Mouse (Mus musculus) hindbrain, embryonic 12.5 days (tissue): Measurements from ENCODE around the gene Trim67. TPM values are rescaled to one million over a fixed set of nuclear protein-coding genes. Genes with fewer than 3 reads are reported as not detected.

Source experiments
- ATAC-seq: fragments of 200-750 bp; cut with Nextera tagmentation; 2 replicates; pipeline ENCODE4 v1.8.0; 2017; ENCODE audit warnings: moderate TSS enrichment; ENCODE audit not compliant: low FRiP score
- H3K27ac ChIP-seq: fragments of 300-500 bp; sonication (generic); 2 replicates; pipeline ENCODE4 v1.5.1; 2016; ENCODE audit warnings: mild to moderate bottlenecking
- H3K27me3 ChIP-seq: fragments of 300-500 bp; sonication (generic); 2 replicates; pipeline ENCODE4 v1.6.1; 2016; ENCODE audit warnings: mild to moderate bottlenecking
- H3K36me3 ChIP-seq: fragments of 300-500 bp; sonication (generic); 2 replicates; pipeline ENCODE4 v1.6.1; 2016; ENCODE audit warnings: mild to moderate bottlenecking
- H3K4me1 ChIP-seq: fragments of 300-500 bp; sonication (generic); 2 replicates; pipeline ENCODE4 v1.6.1; 2016
- H3K4me2 ChIP-seq: fragments of 300-500 bp; sonication (generic); replicated peaks from 2 replicates; pipeline ENCODE4 v1.6.1; 2016; ENCODE audit warnings: mild to moderate bottlenecking
- H3K4me3 ChIP-seq: fragments of 300-500 bp; sonication (generic); 2 replicates; pipeline ENCODE4 v1.5.1; 2016; ENCODE audit warnings: mild to moderate bottlenecking
- H3K9ac ChIP-seq: fragments of 300-500 bp; sonication (generic); 2 replicates; pipeline ENCODE4 v1.6.1; 2016; ENCODE audit warnings: mild to moderate bottlenecking, moderate library complexity
- H3K9me3 ChIP-seq: fragments of 300-500 bp; sonication (generic); replicated peaks from 2 replicates; pipeline ENCODE4 v1.6.1; 2016; ENCODE audit warnings: mild to moderate bottlenecking
- WGBS: fragments of 180-500 bp; shearing (Covaris S2); methylation state at CpG from one replicate; pipeline ENCODE4 v1.1.7; 2016; 5-methylcytosine and 5-hydroxymethylcytosine counted together
- polyA plus RNA-seq: library from polyadenylated mRNA; unstranded; fragments of >200 nt; fragmentation: Nextera tagmentation; extraction: Ambion mirVana; gene quantifications from 2 replicates; pipeline ENCODE4 v1.2.1, GENCODE M21; 2016

The Trim67 gene
- polyA plus RNA-seq, 1 experiment from 2014 or later, result 11.9 TPM

DNA sequence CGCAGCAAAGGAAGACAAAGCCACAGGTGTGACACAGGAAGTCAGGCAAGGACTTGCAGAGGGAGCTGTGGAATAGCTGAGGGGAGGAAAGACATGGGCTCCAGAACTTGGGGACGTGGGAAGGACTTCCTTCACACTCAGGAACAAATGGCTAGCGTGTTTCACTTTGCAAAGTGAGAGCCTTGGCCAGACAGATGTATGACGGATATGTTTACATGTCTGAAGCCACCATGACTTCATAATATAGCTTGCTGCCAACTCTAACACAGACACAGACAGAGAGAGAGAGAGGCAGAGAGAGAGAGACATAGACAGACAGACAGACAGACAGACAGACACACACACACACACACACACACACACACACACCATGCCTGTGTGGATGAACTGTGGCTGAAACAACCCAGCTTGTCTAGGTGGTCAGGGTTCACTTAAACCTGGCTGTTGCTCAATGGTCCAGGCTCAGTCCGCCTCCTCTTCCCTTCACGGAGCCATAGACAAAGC, 26.8 kb downstream of the Trim67 start:
- ATAC-seq, result no peak
- Histone ChIP-seq H3K4me3 (no peak overlapping the region), H3K4me1 (no peaks in the 10 kb centered on the region), H3K4me2 (no peak overlapping the region), H3K9ac (no peak overlapping the region), H3K27ac (no peak overlapping the region), H3K36me3 (peaks cover 79% of the 10 kb centered on the region), H3K27me3 (peaks cover 13% of the 10 kb centered on the region), H3K9me3 (peaks cover 7% of the 10 kb centered on the region)
- 74% methylated on average over 6 of the region's 6 CpGs for WGBS

DNA sequence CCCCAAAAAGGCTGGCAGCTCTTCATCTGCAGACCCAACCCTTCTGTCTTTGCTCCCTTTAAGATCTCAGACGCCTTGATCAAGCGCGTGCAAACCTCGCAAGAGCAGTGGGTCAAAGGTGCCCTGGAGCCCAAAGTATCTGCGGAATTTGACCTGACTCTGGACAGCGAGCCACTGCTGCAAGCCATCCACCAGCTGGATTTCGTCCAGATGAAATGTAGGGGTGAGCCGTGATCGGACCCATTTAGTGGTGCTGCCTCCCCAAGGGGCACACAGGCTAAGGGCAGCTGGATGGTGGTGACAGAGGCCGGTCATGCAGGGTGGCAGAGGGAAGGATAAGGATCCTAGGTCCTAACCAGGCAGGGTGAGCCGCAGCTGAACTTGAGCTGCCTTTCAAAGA, 27.2 kb downstream of the Trim67 start:
- Histone ChIP-seq H3K27me3 (peaks cover 13% of the 10 kb centered on the region), H3K9ac (no peak overlapping the region), H3K4me2 (no peak overlapping the region), H3K4me3 (no peak overlapping the region), H3K36me3 (peaks cover 80% of the 10 kb centered on the region), H3K27ac (no peak overlapping the region), H3K9me3 (peaks cover 7% of the 10 kb centered on the region), H3K4me1 (no peaks in the 10 kb centered on the region)
- no peak for ATAC-seq
- WGBS, result 76% methylated on average over 11 of the region's 11 CpGs

DNA sequence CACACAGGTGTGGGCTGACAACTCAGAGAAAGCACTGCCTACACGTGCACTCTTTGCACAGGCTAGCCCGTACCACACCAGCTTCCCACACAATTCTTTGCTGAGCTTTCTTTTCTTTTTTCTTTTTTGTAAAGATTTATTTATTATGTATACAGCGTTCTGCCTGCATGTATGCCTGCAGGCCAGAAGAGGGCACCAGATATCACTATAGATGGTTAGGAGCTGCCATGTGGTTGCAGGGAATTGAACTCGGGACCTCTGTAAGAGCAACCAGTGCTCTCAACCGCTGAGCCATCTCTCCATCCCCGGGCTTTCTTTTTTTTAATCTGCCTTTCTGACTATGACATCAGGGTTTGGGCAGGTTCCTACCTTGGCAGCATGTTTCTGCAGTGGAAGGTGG, 30.6 kb downstream of the Trim67 start:
- Histone ChIP-seq H3K4me3 (no peak overlapping the region), H3K27me3 (peaks cover 14% of the 10 kb centered on the region), H3K27ac (no peak overlapping the region), H3K36me3 (peaks cover 49% of the 10 kb centered on the region), H3K9ac (no peak overlapping the region), H3K4me1 (no peaks in the 10 kb centered on the region), H3K9me3 (no peaks in the 10 kb centered on the region), H3K4me2 (no peak overlapping the region)
- 84% methylated on average over 6 of the region's 6 CpGs for WGBS
- no peak for ATAC-seq

DNA sequence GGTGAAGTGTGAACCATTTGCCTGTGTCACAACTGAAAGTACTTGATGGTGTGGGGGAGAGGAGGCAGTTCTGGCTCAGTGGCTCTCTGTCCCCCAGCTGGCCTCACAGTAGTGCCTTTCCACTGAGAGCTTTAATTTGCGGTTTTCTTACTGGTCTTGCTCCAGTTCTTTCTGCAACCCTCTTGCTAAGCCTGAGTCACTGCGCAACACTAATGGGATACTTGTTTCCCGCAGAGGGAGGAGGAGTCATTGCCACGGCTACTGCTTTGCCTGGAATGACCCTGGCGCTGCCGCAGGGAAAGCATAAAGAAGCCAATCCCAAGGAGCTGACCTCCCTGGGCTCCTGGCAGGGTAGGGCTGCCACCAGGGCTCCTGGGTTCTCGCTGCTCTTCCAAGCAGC, 33.8 kb downstream of the Trim67 start:
- 24% methylated on average over 7 of the region's 7 CpGs for whole genome bisulfite sequencing
- no peak overlapping the region for H3K4me2 ChIP-seq
- H3K27ac ChIP-seq, result no peak overlapping the region
- peaks cover 4% of the 10 kb centered on the region; the same call in 1 of the 2 replicates for H3K27me3 ChIP-seq
- no peaks in the 10 kb centered on the region for H3K4me1 ChIP-seq
- no peak overlapping the region for H3K4me3 ChIP-seq
- H3K9me3 ChIP-seq, result no peaks in the 10 kb centered on the region
- H3K9ac ChIP-seq, result no peak overlapping the region
- peaks cover 45% of the 10 kb centered on the region for H3K36me3 ChIP-seq
- ATAC-seq, result no peak

DNA sequence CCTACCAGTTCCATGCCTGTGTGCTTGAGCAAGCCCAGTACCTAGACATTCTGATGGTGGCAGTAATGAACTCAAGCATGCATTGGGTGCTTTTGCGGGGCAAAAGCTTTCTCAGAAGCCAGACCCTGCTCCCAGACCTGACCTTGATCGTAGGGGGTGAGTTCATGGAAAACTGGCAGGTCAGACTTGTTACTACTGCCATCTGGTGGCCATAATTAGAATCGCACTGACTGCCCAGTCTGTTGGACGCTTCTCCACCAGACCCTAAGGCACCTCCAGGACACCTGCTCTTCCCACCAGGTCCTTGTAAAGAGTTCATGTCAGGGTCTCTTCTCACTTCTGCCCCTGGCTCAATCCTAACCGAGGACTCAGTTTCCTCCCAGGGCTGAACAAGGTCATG, 34.5 kb downstream of the Trim67 start:
- H3K4me2 ChIP-seq, result no peak overlapping the region
- no peaks in the 10 kb centered on the region for H3K4me1 ChIP-seq
- peaks cover 40% of the 10 kb centered on the region for H3K36me3 ChIP-seq
- H3K27me3 ChIP-seq, result peaks cover 4% of the 10 kb centered on the region; the same call in 1 of the 2 replicates
- WGBS, result 4% methylated on average over 5 of the region's 5 CpGs
- no peak overlapping the region for H3K27ac ChIP-seq
- H3K4me3 ChIP-seq, result no peak overlapping the region
- ATAC-seq, result no peak
- H3K9me3 ChIP-seq, result no peaks in the 10 kb centered on the region
- H3K9ac ChIP-seq, result no peak overlapping the region

DNA sequence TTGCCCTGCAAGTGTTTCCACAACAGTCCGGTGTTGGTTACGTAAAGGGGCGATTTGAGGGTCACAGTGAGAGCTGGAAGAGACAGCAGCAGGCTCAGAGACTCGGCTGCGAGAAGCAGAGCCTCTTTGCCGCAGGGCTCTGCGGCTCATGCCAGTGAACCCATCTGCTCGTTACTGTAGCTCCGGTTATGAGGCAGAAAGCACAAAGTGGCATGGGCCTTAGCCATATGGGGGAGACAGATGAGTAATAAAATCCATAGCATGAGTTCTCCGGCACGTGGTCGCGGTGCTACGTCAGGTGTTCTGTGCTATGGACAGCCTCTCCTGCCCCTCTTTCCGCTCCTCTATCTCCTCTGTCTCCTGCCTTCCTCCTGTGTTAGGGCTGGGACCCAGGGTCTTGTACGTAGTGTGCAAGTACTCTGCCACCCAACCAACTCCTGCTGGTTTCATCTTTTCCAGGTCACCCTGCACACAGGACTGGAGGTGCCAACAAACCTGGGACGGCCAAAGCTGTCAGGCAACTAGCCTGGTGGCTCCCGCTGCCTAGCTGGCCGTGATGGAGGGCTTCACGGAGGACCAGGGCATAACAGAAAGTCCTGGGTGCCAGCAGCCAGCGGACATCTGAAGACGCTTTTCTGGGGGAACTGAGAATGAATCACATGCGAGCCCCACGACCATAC, 35.8 kb downstream of the Trim67 start:
- ATAC-seq, result no peak
- H3K9ac ChIP-seq, result no peak overlapping the region
- peaks cover 27% of the 10 kb centered on the region for H3K36me3 ChIP-seq
- H3K27me3 ChIP-seq, result peaks cover 4% of the 10 kb centered on the region; the same call in 1 of the 2 replicates
- no peak overlapping the region for H3K4me2 ChIP-seq
- no peak overlapping the region for H3K4me3 ChIP-seq
- WGBS, result 85% methylated on average over 24 of the region's 24 CpGs
- H3K9me3 ChIP-seq, result no peaks in the 10 kb centered on the region
- H3K27ac ChIP-seq, result no peak overlapping the region
- H3K4me1 ChIP-seq, result no peaks in the 10 kb centered on the region

DNA sequence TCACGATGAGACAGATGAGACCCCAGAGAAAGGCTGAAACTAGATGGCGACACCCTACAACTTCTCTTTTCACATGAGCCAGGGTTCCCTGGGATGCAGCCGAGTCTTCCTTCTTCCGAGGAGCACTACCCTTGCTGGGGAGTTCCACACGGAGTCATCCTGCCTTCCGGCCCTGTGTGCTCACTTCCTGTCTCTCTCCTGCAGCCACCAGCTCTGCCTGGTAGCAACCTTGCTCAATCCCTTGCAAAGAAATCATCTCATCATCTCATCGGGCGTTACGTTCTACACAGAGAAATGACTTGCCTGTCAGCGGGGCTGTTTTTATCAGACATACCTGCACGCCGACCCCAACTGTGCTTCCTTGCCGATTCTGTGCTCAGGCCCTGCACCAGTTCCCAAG, 37.2 kb downstream of the Trim67 start:
- Histone ChIP-seq H3K36me3 (peaks cover 19% of the 10 kb centered on the region), H3K9ac (no peak overlapping the region), H3K27me3 (peaks cover 4% of the 10 kb centered on the region; the same call in 1 of the 2 replicates), H3K4me3 (no peak overlapping the region), H3K4me1 (no peaks in the 10 kb centered on the region), H3K4me2 (no peak overlapping the region), H3K27ac (no peak overlapping the region), H3K9me3 (no peaks in the 10 kb centered on the region)
- 74% methylated on average over 13 of the region's 13 CpGs for WGBS
- ATAC-seq, result no peak

DNA sequence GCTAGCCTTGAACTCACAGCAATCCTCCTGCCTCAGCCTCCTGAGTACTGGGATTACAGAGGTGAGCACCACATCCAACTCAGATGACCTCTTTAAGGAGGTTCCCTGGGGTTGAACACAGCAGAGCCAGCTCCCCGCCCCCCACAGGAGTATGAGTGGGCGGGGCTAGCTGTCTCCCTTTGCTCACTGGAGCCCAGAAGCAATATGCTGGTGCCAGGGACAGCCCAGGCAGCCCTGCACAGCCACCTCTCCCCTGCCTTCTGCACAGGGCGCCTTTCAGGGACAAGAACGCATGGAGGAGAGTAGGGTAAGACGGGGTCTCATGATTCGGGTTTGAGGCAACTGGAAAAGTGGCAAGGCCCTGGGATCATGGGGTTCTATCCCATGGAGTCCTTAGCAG, 38.6 kb downstream of the Trim67 start:
- no peak overlapping the region for H3K9ac ChIP-seq
- no peak overlapping the region for H3K4me2 ChIP-seq
- H3K27ac ChIP-seq, result no peak overlapping the region
- no peaks in the 10 kb centered on the region for H3K27me3 ChIP-seq
- no peak overlapping the region for H3K4me3 ChIP-seq
- 82% methylated on average over 6 of the region's 6 CpGs for WGBS
- no peak for ATAC-seq
- no peaks in the 10 kb centered on the region for H3K9me3 ChIP-seq
- H3K4me1 ChIP-seq, result no peaks in the 10 kb centered on the region
- H3K36me3 ChIP-seq, result peaks cover 19% of the 10 kb centered on the region

DNA sequence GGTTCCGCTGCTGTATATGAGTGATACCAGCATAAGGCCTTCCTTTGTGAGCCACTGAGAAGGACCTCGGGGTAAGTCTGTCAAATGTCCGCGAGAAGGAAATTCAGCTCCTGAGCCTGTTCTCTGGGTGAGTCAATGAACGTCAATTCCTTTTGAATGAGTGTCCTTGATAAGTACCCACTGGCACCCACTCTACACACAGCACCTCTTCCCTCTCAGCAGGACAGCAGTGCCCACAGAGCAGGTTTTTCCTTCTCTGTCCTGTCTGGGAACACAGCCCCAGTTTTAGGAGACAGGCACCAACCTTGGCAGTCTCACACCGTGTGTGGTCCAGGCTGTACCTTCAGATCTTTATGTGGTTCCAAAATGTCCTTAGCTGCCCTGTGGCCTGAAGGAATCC, 39.0 kb downstream of the Trim67 start:
- H3K4me1 ChIP-seq, result no peaks in the 10 kb centered on the region
- 86% methylated on average over 6 of the region's 6 CpGs for WGBS
- no peak overlapping the region for H3K27ac ChIP-seq
- H3K4me2 ChIP-seq, result no peak overlapping the region
- no peaks in the 10 kb centered on the region for H3K27me3 ChIP-seq
- no peak for ATAC-seq
- H3K9ac ChIP-seq, result no peak overlapping the region
- H3K36me3 ChIP-seq, result peaks cover 19% of the 10 kb centered on the region
- H3K9me3 ChIP-seq, result no peaks in the 10 kb centered on the region
- no peak overlapping the region for H3K4me3 ChIP-seq

DNA sequence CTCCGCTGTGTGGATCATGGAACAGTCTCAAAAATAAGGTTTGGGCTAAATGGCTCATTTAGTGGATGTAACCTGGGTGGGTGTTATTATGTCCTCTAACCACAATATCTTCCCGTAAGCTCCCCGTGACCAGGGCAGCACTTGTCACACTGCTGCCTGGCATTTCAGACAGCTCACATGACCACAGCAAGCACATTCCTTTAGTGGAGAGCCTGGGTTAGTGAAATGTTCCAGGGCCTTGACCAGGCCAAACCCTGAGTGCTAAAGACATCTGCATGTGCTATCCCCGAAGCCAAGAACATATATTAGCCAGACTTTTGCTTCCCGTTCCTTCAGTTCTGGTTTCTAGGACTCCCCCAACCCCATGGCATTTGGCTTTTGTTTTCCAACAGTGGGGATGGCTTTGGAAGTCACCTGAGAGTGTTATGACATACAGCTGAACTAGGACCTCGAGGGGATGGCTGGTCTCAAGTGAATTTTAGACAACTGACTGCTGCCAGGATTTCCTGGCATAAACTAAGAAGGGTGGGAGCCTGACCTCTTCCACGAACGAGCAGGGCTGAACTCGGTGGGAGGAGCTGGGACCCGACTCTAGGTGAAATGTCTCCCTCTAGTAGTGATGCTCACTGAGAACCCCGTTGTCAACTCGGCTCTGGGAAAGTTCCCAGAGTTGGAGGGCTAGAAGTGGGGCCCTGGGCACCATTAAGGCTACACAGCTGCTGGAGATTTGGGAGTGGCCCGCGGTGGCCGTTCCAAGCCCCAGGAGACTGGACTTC, 40.7 kb downstream of the Trim67 start:
- Histone ChIP-seq H3K27ac (no peak overlapping the region), H3K36me3 (peaks cover 33% of the 10 kb centered on the region), H3K4me2 (no peak overlapping the region), H3K4me3 (no peak overlapping the region), H3K4me1 (no peaks in the 10 kb centered on the region), H3K9ac (no peak overlapping the region), H3K9me3 (no peaks in the 10 kb centered on the region), H3K27me3 (no peaks in the 10 kb centered on the region)
- ATAC-seq, result no peak
- 46% methylated on average over 15 of the region's 15 CpGs for WGBS

DNA sequence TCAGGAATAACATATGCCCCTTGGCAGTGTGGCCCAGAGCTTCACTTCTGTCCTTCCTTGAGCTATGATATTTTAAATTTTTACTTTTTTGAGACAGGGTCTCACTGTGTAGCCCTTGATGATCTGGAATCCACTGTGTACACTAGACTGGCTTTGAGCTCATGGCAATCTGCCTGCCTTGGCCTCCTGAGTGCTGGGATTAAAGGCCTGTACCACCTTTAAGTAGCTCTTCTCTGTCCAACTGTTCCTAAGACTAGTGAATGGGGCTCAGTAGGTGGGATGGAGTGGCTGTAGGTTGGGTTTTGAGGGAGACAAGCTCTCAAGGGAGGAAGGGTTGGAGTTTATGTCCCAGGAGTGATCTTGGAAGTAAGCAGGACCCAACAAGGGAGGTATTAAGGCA, 43.0 kb downstream of the Trim67 start:
- Histone ChIP-seq H3K36me3 (peaks cover 41% of the 10 kb centered on the region), H3K4me2 (no peak overlapping the region), H3K9ac (no peak overlapping the region), H3K27me3 (no peaks in the 10 kb centered on the region), H3K4me1 (no peaks in the 10 kb centered on the region), H3K4me3 (no peak overlapping the region), H3K27ac (no peak overlapping the region), H3K9me3 (no peaks in the 10 kb centered on the region)
- no peak for ATAC-seq

DNA sequence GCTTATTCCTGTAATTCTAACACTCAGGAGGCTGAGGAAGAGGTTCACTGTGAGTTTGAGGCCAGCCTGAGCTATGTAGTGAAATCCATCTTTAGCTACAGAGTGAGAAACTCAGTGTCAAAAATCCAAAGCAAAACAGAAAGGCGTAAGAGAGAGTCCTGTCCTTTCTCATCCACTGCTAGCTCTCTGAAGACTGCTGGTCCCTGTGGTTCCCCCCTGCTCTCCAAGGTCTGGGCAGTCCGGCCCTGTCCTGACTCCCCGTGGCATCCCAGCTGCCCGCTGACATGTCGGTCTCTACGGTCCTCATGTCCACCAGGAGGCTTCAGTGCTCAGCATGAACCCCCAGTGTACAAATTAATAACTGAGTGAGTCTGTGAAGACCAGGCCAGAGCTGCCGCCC, 43.4 kb downstream of the Trim67 start:
- 71% methylated on average over 7 of the region's 7 CpGs for WGBS
- no peak overlapping the region for H3K27ac ChIP-seq
- ATAC-seq, result no peak

DNA sequence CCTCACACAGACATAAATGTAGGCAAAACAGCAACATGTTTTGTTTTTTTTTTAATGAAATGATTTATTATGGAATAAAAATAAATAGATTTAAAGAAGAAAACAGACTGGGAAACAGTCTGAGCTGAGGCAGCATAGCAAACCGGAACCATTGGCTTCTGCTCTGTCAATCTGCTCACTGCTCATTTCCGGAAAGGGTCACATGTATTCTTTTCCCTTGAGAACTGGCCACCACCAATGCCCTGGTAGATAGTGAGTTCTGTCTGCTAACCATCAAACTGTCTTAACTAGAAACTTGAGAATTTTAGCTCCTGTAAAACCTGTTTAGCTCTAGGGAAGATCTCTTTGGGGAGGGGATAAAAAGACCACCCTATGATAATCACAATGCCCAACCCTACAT, 44.0 kb downstream of the Trim67 start:
- H3K4me1 ChIP-seq, result no peaks in the 10 kb centered on the region
- no peak overlapping the region for H3K9ac ChIP-seq
- peaks cover 47% of the 10 kb centered on the region for H3K36me3 ChIP-seq
- no peaks in the 10 kb centered on the region for H3K27me3 ChIP-seq
- H3K4me2 ChIP-seq, result no peak overlapping the region
- 92% methylated on average over 2 of the region's 2 CpGs for WGBS
- ATAC-seq, result no peak
- H3K4me3 ChIP-seq, result no peak overlapping the region
- H3K27ac ChIP-seq, result no peak overlapping the region
- no peaks in the 10 kb centered on the region for H3K9me3 ChIP-seq

More for the DNA sequence above, 43.4 kb downstream of the Trim67 start:
- Histone ChIP-seq H3K27me3 (no peaks in the 10 kb centered on the region), H3K36me3 (peaks cover 45% of the 10 kb centered on the region), H3K9ac (no peak overlapping the region), H3K9me3 (no peaks in the 10 kb centered on the region), H3K4me3 (no peak overlapping the region), H3K4me2 (no peak overlapping the region), H3K4me1 (no peaks in the 10 kb centered on the region)
